Mouse (Mus musculus) cerebellum, postnatal 14 days (tissue): ENCODE results near the gene Fgf7.

Source experiments
- DNase-seq, 2 experiments: peaks; one replicate each; pipeline ENCODE4 v3.0.0; 2021; ENCODE audit warnings: mixed read lengths in 2 of 2

Fgf7 gene

GRCm38 (mm10) chr2:126034379-126035005 lies at the start of gene Fgf7:
Fgf7 (plus strand) TSS chr2:126034658.
- DNase-seq: peak; percentile 16 to 20

GRCm38 (mm10) chr2:126002291-126002690 lies 32.2 kb upstream of the Fgf7 start:
- DNase-seq: no peak

DNA sequence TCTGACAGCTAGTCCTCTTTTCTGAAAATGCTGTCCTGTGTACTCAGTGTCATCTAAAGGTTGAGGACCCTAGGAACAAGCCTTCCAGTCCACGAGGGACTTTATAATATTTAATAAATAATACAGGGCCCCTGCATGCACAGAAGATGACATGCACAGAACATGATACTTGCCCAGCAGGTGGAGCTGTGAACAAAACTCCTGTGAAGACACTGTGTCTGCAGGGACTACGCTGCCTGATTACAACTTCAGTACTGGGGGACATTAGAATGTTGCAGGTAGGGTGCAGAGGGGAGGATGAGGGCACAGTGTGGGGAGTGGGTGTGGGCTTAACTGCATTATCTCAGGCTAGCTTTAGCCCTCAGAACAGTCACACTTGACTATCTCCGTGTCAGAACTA lies 28.4 kb upstream of the Fgf7 start:
- DNase-seq: peak; percentile 71 to 74

DNA sequence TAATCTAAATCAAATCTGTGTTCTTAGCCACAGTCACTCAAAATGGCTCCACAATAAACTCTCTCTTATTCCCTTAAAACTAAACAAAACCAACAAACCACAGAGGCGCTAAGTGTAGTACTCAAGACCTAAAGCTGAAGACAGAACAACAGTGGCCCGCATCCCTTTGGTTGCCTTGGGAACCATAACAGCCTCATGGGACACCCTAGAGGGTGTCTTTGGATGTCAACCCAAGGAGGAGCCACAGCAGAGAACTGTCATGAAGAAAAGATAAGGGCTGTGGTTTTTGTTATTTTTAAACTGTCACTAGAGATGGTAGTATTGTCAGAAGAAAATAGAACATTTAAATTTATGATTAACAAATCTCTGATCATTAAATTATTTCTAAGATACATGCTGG lies 27.7 kb upstream of the Fgf7 start:
- no peak for DNase-seq

DNA sequence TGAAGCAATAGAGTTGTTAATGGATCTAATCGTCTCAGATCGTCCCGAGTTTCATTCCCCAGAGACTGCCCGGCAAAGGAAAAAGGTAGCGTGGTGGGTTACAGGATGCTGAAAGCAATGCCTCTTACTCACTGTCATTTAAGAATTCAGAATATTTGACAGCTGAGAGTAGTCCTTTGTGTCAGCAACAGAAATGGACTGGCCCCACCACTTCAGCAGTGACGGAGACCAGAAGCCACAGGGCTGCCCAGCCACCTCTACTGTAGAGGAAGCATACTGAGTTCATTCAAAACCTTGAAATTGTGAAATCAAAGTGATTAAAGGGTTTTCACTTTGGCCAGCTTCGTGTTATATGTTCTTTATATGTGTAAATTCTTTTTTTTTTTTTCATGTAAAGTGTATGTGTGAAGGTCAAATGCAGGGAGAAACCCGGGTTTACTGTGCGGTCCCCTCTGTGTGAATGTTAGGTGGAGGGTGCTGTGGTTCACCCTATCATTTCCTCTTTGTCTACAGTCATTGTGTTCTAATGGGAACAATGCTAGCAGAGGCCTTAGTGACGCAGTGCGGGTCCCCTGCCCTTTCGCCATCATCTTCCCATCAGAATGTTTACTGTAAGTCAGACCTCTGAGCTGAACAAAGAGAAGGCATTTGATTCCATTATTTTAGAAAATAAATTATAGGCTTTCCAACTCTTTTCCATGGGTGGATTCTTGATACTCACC lies 19.3 kb upstream of the Fgf7 start:
- DNase-seq: no peak

- no peak for DNase-seq
These were observed 18.5 kb upstream of the Fgf7 start for GRCm38 (mm10) chr2:126015763-126016473.

- DNase-seq: no peak
These were observed 3.1 kb upstream of the Fgf7 start for GRCm38 (mm10) chr2:126031186-126031900.

DNA sequence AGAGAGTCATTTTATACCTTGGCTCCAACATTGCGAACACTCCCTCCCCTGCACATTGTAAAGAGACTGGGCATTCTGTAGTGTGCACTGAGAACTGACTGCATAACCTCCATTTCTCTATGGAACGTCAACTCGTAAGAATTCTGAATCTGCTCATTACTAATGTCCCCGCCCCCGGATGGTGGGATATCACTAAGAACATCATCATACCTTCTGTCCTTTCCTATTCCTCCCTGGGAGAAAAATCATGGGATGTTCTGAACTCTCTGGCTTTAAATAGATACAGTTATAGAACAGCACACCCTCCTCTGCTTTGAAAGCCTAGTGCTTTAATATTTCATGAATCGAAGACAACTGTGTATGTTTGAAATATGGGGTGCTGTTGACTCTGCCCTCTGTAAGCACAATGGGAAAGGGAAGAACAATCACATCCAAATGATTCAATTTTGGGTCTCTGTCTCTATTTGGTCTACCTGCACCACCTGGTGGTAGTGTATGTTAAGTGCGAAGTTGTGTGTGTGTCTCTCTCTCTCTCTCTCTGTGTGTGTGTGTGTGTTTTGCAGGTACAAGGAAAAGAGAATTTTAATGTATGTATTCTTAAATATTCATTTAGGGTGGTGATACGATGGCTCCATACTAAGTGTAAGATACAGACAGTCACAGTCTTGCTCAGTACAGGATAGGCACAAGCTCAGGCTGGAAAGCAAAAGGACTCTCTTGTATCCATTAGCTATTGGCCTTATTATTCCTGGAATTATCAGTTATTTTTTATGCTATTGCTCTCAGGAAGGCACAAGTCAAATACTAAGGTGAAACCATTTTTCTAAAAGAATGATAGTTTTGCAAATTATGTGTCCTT lies 1.1 kb upstream of the Fgf7 start:
- peak; percentile 29 to 46 for DNase-seq

GRCm38 (mm10) chr2:126035013-126035770 lies 734 bp downstream of the Fgf7 start:
- DNase-seq: no peak

DNA sequence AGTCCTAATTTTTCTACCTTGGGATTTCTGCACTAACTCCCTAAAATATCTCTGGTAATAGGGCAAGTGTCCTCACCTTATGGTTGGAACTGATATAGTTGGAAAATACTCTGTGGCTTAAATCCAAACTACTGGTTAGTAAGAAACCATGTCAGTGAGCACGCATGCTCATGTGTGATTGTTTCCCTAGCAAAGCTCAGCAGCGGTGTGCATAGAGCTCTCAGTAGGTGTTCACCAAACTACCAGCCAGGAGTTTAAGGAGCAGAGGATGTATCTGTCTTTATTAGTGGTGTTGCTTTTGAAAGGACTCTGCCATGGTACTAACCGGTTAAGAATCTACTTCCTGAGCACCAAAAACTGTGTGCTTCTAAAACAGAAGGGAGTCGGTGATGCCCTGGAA lies 1.7 kb downstream of the Fgf7 start:
- no peak for DNase-seq

- no peak for DNase-seq
These were observed 4.0 kb downstream of the Fgf7 start for GRCm38 (mm10) chr2:126038221-126039000.

GRCm38 (mm10) chr2:126039414-126039891 lies 5.0 kb downstream of the Fgf7 start:
- no peak for DNase-seq

DNA sequence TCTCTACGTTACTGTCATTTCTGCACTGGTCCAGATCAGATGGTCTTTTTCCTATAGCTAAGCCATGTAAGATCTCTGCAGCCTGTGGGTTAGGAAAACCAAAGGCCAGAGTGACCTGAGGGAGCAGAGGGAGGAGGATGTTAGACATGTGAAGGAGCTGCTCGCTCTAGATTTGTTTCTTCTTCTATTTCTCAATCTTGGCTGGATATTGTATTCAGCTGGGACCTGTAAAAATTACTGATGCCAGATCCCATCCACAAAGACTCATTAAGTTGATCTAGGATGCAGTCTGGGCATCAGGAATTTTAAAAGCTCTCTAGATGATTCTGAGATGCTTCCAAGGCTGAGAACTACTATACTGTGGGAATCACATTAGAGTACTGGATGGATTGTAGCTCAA lies 6.2 kb downstream of the Fgf7 start:
- DNase-seq: no peak

- no peak for DNase-seq
These were observed 6.8 kb downstream of the Fgf7 start for GRCm38 (mm10) chr2:126041237-126041636.

DNA sequence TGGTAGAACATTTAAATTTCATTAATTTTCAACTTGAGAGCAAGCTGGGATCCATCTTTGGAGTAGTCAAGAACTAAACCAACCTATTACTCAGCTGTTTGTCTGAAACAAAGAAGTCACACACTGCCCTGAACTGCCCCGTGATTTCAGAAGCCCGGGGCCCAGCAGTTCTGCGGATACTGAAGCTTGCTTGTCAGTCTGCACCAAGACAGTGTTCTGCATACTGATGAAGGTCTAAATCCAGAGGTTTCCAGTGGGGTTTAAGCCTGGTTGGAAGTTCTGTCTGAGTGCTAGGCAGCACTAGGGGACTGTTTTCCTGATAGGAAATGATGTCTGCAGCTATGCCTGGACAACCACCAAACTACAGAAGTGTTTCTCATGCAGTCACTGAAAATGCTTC lies 8.2 kb downstream of the Fgf7 start:
- DNase-seq: no peak

- DNase-seq: no peak
These were observed 11.2 kb downstream of the Fgf7 start for GRCm38 (mm10) chr2:126045621-126046020.

- no peak for DNase-seq
These were observed 18.5 kb downstream of the Fgf7 start for GRCm38 (mm10) chr2:126052749-126053557.

DNA sequence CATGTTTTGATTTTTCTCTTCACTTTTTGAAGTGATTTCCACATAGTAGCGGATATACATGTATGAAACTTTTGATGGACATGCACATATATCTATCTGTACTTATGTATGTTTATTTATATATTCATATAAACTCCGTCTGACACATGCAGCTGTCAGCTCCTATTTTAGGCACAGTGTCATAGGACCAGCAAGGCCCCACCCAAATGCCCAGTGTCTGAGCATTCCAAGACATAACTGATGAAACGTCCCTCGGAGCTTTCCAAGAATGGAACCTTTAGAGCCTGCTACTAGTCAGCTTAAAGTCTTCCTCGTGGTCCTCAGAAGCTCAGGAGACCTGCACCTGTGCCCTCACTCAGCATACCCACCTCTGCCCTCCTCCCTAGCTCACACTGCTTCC lies 19.2 kb downstream of the Fgf7 start:
- no peak for DNase-seq

DNA sequence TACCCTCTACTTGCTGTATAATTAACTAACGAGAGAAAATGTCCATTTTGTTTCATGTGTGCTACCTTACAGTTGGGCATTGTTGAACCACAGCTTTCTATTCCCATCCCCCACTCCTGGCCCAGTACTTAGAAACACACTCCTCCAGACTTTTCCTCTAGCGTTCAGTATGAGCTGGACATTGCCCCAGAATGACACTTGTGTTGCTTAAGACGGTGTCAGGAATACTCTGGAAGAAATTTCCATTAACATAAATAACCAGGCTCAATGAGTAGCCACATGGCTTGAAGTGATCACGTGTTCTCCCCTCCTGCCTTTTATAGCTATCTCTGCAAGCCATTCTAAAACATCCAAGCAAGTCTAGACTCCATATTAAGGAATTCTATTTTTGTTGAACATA lies 26.1 kb downstream of the Fgf7 start:
- no peak for DNase-seq
